Mouse (Mus musculus): Measurements from ENCODE around the gene Sult1a1.
"Not testable (repeated sequence)": the region's sequence is repeated elsewhere in the genome, so short reads cannot be mapped to it uniquely, and the experiment has no call there.

Sult1a1 gene

DNA sequence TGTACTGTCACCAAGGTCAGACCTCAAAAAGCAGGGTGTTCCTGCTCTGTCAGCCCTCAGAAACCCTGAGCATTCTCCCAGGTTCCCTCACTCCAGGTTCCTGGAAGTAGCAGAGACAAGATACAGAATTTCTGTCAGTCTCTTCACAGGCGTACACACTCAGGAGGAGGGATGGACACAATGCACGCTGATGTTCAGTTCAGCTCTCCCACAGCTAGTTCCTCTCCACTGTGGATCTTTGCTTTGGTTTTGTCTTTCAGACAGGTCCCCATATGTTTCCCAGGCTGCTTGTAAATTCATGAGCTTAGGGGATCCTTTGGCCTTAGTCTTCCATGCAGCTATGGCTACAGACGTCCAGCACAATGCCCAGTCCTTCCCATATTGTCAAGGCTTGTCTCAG lies 20.7 kb upstream of the Sult1a1 start:
- no peak for DNase-seq (ENCODE audit: low spot score)

DNA sequence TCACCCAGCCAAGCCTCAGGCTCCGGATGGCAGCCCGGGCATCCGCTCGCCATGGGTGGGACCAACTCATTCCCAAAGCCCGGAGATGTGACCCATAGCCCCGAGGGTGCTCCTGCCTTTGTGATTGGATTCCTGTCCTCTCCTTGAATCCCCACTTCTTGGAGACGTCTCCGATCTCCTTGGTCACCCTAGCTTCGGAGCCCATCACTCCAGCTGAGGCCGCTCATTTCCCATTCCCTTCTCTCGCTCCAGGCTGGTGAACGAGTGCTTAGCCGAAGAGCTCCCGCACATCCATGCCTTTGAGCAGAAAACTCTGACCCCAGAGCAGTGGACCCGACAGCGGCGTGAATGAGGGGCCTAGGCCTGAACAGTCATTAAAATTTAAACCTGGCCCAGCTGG lies 20.1 kb upstream of the Sult1a1 start:
- no peak for DNase-seq (ENCODE audit: low spot score)

DNA sequence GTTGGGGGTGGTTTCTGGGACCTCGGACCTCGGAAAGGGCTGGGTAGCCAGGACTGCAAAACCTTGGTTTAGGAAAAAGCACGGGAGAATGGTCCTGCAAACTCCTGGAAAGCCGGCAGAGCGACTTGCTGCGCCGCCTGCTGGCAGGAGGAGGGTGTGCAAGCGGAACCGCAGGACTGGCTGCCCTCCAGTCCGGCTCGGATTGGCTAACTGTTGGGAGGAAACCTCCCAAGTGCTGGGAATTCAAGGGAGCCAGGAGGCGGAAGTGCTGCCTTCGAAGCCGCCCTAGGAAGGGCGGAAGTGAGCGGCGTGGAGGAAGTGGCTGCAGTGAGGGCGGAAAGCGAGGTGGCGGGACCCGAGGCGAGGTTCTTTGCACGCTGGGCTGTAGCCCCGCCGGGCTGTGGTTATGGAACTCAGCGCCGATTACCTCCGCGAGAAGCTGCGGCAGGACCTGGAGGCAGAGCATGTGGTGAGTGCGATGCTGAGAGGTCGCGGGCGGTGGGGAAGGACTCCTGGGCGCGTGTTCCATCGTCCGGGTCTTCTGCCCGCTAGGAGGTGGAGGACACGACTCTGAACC lies 19.5 kb upstream of the Sult1a1 start, which contains the start of gene Slx1b:
TSS of gene Slx1b (minus strand) at position 154 of the 577 bp plus-strand sequence.
- DNase-seq (ENCODE audit: low spot score): peak; percentile 94

DNA sequence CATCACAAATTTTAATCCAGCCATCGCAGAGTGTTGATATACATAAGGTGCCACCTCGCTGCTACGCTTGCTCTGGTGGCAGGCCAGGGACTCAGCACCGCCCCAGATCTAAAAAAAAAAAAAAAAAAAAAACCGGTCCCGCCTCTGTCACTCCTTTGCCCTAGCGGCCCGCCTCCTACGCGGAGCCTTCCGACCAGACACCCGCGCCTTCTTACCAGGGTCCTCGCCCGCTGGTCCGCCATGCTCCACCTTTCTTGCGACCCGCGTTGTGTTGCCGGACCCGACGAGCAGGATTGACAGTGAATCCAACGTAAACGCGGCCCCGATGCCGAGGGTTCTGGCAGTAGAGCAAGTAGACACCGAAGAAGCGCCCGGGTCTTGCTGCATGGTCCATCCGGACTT lies 19.0 kb upstream of the Sult1a1 start, which contains the start of gene Bola2:
TSS of gene Bola2 (plus strand) at position 192 of the 402 bp plus-strand sequence.
- peak; percentile 69 for DNase-seq (ENCODE audit: low spot score)

DNA sequence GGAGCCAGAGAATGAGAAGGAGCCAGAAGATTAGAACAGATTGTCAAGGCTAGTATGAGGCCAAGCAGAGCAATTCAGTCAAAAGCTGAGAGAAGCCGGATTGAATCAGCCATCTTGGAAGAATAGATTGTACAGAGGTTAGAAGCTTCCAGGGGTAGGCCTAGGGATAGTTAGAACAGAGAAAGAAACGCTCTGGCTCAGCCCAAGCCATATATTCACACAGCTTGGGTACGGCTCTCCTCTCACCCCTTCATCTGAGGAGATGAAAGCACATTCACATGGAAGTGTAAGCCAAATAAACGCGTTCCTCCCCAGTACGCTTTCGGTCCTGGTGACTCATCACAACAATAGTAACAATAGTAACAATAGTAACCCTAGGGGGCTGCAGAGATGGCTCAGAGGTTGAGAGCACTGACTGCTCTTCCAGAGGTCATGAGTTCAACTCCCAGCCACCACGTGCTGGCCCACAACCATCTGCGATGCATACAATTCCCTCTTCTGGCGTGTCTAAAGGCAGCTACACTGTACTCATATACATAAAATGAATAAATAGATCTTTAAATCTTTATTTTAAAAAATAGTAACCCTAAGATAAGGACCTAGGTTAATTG lies 18.3 kb upstream of the Sult1a1 start:
- DNase-seq (ENCODE audit: low spot score): peak; percentile 51

DNA sequence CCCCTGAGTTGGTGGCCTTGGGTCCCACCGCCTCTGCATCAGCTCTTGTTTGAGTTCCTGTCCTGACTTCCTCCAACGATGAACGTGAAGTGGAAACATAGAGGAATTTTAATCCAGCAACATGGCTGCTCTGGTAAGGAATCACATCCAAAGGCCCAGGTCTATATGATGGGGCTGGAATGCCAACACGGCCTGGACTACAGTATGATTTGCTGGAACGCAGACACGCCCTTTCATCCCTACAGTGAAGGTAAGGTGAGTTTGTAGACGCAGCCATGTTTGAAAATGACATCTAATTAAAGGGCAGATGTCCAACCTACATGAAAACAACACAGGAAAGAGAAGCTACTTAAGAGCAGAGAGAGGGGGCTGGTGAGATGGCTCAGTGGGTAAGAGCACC lies 17.5 kb upstream of the Sult1a1 start:
- DNase-seq (ENCODE audit: low spot score): no peak

DNA sequence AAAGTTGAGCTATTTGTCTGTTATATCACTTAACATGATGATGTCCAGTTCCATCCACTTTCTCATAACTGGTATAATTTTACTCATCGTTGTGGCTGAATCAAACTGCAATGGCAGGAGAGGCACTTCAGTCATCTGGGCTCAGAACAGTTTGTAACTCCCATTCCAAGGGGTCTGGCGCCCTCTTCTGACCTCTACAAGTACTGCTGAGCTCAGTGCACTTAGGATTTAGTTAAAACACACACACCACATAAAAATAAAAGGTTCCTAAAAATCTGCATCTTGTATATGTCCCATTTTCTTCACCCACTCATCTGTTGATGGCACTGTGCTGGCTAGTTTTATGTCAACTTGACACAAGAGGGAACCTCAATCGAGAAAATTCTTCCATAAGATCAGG lies 17.0 kb upstream of the Sult1a1 start:
- DNase-seq (ENCODE audit: low spot score): peak; percentile 72

DNA sequence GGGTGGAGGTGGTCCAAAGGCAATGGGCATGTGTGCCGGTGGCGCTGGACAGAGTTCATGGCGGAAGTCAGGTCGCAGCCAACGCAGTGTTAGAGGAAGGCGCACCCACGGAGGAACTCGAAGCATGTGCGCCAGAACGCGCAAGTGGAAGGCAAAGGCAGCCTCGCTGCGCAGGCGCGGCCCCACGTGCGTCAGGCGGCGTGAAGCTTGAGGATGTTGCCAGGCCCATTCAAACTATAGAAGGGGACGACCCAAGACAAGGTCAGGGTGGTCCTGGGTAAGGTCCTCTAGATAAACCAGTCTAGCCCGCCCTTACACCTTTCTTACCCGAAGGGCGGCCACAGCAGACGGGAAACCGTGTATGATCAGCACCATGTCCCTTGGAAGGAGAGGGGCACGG lies 16.2 kb upstream of the Sult1a1 start:
- DNase-seq (ENCODE audit: low spot score): no peak

DNA sequence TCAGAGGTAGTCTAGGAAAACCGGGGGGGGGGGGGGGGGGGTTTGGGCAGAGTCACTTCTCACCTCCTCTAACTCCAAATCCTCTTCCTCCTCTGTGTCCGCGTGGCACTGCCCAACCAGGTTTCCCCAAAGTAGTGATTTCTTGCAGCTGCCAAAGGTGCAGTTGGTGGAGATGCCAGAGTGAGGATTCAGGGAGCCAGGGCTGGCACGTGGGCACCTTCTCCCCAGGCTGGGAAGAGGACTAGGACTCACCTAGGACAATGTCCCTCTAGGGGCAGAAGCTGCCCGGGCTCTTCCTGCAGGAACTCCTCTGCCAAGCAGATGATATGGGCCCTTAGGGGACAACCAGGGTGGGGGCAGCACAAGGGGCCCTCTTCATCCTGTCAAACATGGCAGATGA lies 15.4 kb upstream of the Sult1a1 start:
- no peak for DNase-seq (ENCODE audit: low spot score)

DNA sequence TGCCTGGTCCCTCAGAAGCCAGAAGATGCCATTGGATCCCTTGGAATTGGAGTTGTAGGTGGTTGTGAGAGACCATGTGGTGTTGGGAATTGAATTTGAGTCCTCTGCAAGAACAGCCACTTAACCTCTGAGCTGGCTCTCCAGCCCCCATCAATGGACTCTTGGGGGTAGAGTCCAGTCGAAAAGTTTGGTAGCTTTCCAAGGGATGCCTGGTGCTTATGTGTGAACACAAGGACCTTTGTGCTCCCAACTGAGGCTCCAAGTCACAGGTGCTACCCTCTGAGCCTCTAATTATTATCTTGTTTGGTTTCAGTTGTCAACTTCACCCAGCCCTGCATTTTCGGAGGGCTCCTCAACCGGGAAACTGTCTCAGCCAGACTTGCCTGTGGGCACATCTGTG lies 14.5 kb upstream of the Sult1a1 start:
- no peak for DNase-seq (ENCODE audit: low spot score)

DNA sequence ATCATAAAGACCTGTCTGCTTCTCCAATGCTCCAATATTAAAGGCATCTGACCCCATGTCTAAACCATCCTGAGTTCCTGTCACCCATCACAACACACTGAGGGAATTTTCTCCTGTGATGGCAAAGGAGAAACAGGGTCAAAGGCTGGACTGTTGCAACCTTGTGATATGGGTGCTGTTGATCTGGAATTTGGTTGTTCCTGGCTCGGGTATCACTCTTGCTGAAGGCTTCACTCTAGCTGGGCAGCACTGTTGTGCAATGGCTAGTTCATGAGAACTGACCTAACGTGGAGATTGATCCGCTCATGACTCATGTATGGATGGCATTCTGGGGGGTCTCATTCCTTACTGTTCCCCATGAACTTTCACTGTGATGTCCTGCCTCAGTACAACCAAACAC lies 12.8 kb upstream of the Sult1a1 start:
- no peak for DNase-seq (ENCODE audit: low spot score)

DNA sequence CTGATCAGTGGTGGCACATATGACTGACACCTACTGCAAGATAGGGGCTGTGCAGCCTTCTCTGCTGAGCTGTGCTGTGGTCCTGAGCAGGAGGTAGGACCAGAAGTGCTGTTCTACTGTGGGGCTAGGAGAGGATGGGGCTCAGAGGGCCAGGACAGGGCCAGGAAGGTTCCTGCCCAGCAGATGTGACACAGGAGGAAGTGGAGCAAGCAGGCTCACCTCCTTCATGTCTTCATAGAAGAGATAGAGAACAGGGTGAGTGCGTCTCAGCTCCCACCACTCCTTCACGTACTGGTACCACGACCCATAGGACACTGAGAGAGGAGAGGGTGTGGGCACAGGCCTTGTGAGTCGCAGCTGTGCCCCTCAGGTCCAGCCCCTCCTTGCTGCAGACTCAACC lies 11.9 kb upstream of the Sult1a1 start:
- not testable (repeated sequence) for DNase-seq (ENCODE audit: low spot score)

DNA sequence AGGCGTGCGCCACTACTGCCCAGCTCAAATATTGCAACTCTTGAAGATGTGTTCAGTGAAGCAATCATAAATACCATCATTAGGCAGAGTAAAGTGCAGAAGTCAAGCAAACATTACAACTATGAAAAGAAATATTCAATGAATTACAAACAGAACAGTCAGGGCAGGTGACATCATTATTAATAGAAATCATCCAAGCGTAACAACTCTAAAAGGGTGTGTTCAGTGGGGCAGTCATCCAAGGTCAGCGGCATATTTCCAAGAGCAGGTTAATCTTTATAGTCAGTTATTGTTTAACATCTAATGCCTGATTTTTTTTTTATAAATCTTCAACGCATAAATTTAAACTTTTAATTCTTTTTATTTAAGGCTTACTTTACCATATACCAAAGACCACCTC lies 5.0 kb upstream of the Sult1a1 start:
- no peak for DNase-seq (ENCODE audit: low spot score)

DNA sequence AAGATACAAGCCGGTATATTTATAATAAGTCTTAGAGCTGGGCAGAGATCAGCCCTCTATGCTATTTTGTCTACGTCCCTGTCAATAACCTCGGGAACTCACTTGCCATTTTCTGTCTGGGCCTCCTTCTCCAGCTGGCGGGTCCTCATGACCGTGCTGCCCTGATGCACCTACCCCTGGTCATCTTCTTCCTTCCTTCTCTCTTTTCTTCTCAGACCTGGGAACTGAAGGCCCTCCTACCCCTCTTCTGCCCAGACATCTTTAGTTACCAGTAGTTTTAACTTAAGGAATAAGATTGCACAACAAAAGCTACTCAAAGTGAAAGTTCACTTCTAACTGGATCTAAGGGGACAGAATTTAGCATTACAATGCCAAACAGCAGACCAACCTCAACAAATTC lies 3.5 kb upstream of the Sult1a1 start:
- no peak for DNase-seq (ENCODE audit: low spot score)

DNA sequence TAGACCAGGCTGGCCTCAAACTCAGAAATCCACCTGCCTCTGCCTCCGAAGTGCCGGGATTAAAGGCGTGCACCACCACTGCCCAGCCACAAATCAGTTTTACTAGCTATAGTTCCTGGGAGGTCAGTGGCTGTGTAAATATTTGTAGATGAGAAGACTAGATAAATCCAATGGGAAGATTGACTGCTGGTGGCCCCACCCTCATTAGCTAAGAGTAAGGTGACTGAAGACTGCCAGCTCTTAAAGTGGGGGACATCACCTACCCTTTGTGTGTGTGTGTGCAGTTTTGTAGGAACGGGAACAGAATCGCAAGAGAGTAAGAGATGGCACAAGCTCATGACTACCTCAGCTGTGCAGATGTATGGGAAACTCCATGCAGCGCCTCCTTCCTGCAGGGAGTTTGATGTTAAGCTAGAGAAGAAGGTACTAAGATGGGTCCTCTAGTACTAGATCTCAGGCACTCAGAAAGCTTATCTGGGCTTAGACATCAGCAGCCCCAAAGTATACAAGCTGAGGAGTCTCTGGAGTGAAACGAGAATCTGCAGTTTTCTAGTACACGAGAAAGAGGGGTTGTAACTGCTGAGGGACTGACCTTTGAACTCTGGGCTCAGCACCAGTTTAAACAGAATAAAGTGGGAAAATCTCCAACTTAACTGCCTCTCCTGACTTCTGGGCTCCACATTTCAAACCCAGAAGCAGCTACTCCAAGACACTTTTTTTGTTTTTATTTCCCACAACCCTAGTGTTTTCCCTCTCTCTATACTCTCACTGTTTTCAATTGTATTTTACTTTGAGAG lies 2.5 kb upstream of the Sult1a1 start:
- DNase-seq (ENCODE audit: low spot score): no peak

DNA sequence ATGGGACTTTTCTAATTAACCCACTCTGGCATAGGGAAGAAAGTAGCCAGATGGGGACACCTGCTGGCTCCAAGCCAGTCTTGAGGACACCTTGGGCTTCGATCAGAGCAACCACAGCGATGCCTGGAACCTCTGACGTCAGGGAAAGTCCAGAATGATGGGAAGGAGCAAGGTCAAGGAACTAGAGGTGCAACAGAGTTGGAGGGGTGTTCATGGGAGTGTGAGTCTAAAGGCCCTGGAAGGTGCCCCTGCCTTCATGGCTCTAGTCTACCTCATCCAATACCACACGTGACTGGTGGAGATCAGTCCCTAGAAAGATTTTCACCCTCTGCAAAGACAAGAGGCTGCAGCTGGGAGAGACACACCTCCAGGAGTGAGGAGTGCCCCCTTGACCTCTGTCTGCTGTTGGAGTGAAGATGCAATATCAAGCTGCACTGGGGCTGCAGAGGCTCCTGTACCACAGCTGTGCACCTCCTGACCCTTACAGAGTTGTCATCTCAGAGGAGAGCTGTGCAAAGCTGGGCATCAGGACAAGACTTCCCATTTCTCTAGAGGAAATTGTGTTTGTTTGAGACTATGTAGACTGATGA lies 494 bp upstream of the Sult1a1 start:
- no peak for DNase-seq (ENCODE audit: low spot score)

DNA sequence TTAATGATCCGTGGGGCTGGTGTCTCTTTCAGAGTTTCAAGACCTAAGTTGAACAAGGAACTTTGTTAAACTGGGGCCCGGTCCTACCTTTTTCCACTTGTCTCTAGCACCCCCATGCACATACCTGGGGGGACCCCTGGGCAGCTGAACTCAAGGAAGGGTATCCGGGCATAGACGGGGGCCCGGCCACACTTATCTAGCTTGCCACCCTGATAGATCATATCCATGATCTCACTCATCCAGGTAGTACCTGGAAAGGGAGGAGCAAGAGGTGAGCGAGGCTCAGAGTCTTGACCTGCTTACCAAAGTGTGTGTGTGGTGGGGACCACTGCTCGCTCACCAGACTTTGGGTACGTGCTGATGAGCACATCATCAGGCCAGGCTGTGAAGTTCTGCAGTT lies 1.1 kb downstream of the Sult1a1 start:
- no peak for DNase-seq (ENCODE audit: low spot score)

DNA sequence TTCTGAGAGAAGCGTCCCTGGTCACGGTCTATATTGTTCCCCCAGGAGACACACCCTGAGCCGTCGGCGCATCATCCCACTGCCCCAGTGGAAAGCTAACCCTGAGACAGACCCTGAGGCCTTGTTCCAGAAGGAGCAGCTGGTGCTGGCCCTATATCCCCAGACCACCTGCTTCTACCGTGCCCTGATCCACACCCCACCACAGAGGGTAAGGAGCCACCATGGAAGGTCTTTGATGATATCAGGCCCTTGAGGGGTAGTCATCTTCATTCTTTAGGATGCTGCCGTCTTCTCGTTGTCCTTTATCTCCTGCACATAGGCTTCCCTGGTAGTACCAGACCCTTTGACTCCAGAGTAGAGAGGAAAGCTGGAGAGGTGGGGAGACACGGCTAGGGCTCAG lies 4.1 kb downstream of the Sult1a1 start:
- DNase-seq (ENCODE audit: low spot score): no peak

DNA sequence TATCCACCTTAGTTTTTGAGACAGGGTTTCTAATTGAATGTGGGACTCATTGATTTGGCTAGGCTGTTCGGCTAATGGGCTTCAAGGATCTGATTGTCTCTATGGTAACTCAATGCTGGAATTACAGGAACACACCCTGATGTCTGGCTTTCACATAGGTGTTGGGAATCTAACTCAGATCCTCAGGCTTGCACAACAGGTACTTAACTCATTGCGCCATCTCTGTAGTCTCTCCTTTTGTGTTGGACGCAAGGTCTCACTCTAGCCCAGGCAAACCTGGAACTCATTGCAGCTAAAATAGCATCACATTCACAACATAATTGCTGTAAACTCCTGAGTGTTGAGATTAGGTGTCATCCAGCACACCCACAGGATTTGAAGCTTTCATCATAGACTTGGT lies 6.1 kb downstream of the Sult1a1 start:
- no peak for DNase-seq (ENCODE audit: low spot score)

DNA sequence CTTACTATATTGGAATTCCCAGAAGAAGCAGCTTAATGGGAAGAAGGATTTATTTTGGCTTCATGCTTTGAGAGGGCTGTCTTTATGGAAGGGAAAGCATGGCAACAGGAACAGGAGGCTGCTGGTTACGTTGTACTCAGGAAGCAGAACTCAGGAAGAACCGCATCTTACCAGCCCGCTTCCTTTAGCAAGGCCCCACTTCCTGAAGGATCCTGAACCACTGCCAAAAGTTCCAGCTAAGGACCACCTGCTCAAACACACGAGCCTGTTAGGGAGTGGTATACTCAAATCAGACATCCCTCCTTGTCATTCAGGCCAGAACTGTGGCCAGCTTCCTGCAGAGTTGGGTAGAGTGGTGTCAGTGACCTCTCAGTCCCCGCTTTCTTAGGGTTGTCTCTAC lies 7.8 kb downstream of the Sult1a1 start:
- no peak for DNase-seq (ENCODE audit: low spot score)

DNA sequence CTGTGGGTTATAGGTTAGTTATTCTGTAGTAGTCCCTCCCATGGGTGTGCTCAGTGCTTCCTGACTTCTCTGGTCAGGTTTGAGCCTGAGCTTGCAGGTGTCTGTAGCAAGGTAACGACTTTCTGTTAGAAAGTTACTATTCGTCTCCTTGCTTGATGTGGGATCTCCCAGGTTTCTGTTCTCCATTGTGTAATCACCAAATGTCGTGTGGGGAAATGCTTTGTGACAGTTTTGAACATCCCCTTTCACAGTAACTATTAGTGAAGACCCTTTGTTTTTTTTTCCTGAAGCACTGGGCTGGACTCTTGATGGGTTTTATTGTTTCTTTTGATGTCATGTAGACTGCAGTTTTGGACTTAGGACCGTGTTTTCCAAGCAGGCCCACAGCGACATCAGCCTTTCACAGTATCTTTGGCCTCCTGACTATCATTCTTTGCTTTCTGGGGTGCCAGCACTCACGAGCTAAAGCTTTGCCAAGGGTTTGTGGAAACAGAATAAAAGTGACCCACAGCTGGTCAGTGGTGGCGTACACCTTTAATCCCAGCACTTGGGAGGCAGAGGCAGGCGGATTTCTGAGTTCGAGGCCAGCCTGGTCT lies 8.6 kb downstream of the Sult1a1 start:
- no peak for DNase-seq (ENCODE audit: low spot score)

DNA sequence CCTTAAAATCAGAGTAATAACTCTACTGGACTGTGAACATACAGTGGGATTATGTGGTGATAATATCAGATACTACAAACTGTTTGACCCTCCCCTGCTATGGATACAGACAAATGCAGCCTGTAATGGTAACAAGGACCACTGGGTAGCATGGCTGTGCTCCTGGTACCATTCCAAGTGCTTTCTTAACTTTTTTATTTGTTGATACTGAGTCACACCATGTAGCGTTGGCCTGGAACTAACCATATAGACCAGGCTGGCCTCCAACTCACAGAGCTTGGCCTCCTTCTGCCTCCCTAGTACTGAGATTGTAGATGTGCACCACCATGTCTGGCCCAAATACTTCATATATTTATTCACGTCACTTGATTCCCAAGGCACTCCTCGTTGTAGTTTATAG lies 11.0 kb downstream of the Sult1a1 start:
- DNase-seq (ENCODE audit: low spot score): no peak

DNA sequence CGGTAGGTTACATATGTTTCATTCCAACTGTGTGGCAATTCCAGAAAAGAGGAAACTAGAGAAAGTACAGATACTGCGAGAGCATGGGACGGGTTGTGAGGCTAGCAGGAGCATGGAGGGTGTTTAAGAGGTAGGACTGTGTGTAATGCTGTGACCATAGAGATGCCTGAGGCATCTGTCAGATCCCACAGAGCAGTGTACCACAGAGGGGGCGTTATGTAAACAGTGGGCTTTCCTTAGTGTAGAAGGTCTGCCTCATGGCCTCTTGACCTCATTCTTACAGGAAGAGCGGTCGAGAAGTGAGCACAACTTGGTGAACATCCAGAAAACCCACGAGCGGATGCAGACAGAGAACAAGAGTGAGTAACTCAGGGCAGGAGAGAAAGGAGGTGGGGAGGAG lies 12.6 kb downstream of the Sult1a1 start:
- no peak for DNase-seq (ENCODE audit: low spot score)
